Mouse (Mus musculus): ENCODE measurements around the gene Nfya.
A peak's percentile ranks its signal among the peaks of the same experiment; 100 is the strongest.

Nfya gene

DNA sequence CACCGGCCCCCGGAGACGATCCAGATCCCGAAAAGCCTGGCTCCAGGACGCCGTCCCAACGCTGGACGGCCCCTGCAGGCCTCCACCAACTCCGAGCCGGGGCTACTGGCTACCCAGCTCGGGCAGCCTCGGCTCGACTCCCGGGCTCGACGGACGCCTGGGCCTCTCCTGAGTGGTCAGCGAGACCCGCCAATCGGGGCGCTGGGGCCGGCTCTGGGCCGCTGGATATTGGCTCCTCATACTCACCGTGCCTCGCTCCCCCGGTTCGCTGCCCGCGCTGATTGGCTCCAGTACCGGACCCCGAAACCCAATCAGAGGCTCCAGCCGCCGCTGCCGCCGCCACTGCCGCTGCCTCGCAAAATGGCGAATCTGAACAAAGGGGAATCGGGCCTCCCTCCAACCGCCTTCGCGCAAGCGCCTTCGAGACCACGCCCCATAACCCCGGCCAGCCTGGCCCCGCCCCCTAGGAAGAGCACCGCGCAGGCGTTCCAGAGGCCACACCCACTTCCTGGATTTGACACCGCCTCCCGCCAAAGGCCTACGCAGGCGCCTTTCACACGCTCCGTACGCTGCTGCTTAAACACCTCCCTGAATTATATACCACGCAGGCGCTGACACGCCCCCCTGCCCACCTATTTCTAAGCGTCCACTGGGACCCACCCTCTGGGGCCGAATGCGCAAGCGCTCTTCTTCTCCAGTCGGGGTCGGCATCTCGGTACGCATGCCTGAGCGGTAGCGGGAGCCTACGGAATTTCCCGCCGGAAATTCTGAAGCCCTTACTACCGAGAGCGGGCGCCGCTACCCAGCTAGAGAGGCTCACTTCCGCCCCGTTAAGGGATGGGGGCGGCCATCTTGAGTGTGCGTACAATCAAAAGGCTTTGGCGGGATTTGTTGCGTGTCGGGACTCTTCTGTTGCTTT, at the start of gene Nfya, which contains the start of gene Oard1:
Gene Nfya (minus strand): TSS at position 527 of the 919 bp plus-strand sequence.
Gene Oard1 (plus strand): TSS at position 635 of the 919 bp plus-strand sequence.
- DNase-seq (ENCODE audit: low spot score in 2 of 2): peak; percentile 100

DNA sequence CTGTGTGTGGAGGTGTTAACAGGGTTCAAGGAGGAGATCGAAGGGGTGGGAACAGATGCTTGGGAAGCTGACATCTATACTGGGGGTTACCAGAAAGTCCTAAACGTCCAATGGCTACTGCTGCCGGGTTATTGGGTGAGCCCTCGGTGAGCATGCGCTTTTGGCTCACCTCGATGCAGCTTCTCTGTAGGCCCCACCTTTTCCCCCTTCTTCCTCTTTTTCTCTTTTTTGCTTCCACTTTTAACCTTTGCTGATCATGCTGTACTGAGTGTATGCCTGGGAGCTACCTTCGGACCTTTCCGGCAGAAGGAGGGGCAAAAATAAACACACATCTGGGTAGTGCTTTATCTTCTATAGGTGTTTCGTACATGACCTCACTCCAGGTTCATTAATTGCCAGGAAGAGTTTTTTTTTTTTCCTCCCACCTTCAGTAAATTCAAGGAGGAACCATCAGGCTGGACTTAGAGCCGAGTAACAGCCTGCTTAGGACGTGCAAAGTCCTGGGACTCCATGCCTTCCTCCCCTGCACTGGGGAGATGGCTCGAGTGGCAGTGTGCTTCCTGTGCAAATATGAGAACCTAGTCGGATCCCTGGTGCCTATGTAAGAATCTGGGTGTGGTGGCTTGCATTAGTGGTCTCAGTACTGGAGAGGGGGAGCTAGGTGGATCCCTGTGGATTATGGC, 48.4 kb upstream of the Nfya start:
- DNase-seq (ENCODE audit: low spot score in 2 of 2): no peak

DNA sequence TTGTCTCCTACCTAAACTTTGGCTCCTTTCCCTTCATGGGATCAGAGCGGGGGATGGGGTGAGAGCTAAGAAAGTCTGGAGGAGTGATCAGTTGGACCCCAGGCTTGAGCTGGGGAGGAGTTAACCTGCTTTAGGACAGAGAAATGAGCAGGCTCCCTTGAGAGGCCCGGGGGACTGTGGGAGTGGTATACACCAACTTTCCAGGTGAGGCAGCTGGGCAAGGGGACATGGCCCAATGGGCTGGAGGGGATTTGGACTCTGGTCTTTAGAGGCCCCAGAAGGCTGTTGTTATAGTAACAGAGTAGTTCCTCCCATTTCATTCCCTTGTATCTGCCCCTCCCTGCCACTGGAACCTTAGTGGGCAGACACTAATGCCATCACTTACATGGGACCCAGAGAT, 46.2 kb upstream of the Nfya start:
- DNase-seq (ENCODE audit: low spot score in 2 of 2): no peak

DNA sequence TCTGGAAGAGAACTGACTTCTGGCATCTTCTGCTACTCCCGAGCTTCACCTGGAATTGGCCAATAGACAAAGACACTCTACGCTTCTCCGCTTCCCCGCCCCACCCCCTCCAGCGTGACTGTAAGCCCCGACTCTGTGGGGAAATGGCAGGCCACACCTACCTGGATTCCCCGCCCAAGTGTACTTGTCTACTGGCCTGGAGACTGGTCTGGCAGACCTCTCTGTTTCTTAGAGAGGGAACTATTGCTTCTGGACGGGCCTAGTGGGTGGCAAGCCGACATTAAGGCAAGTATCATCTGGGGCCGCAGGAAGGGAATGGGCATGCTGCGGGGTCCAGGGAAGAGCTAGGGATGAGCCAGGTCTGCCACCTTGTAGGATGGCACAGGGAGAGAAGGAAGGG, 45.0 kb upstream of the Nfya start, which contains the start of gene Unc5cl:
Gene Unc5cl (plus strand): TSS at position 214 of the 400 bp plus-strand sequence.
- DNase-seq (ENCODE audit: low spot score in 2 of 2): no peak

DNA sequence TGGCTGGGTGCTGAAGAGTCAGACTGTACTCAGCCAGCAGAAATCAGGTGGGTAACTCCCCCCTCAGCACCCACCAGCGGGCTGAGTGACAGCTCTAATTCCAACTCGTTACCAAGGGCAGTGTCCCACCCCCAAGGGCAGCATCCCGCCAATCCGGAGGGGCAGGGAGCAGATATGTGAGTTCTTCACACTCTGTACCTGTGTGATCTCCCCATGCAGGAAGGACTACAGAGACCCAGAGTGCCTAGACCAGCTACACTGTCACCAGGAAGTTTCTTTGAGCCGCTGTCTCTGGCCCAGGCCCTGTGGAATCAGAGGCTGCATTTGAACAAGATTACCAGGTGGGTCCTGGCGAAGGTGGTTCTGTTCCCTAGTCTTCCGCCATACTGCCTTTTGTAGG, 44.5 kb upstream of the Nfya start:
- no peak for DNase-seq (ENCODE audit: low spot score in 2 of 2)

DNA sequence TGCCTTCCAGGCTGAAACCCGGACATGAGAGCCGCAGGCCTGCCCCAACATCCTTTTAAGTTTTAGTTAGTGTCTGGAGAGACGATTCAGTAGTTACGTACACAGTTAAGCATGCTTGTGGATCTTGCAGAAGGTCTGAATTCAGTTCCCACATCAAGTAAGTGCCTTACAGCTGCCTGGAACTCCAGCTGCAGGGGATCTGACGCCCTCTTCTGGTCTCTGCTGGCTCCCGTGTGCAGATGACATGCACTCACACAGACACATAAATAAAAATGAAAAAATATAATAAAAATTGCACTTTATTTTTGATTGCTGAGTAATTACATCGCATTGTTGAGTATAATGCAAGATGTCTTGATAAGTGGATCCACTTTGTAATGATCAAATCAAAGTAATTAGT, 43.8 kb upstream of the Nfya start:
- no peak for DNase-seq (ENCODE audit: low spot score in 2 of 2)

DNA sequence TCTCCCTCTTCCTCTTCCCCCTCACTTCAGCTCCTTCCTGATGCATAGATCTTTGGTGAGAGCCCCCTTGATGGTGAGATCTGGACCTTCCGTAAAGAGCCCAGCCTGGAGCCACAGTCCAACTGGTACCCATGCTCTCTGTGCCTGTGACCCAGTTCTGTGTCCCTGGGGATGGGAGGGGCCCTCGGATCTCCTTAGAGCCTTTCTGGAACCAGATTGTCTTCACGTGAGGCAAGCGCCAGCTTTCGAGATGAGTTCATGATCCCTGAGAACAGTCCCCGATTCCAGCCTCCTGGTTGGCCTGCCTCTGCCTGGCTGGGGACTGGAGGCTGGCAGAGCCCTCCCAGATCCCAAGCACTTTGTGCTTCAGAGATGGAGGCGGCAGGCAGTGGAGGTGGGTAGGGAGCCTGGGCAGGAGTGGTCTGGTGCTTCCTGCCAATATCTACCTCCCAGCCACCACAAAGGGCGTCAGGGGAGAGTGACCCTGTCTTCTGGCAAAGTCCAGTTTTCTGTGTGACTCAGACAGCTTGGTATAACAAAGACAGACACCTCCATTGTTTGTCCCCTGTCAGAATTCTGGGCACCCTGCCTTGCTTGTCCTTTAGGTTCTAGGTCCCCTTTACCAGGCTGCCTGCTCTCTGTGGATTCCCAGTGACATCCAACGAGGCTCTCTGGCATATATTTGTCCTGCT, 42.2 kb upstream of the Nfya start:
- DNase-seq (ENCODE audit: low spot score in 2 of 2): no peak

DNA sequence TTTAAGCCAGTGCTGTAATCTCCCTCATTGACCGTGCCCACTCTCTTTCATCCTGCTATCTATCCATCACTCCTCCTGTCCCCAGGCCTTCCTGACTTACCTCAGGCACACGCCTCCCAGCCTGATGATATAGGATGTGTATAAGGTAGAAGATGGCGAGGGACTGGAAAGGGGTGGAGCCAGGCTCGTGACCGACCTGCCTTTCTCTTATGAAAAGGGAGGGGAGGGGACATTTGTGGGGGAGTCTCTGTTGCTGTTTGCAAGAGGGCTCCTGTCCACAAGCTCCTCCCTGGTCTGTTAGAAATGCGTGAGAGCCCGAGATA, 41.6 kb upstream of the Nfya start, which contains the start of gene Tspo2:
Gene Tspo2 (minus strand): TSS at position 170 of the 323 bp plus-strand sequence.
- DNase-seq (ENCODE audit: low spot score in 2 of 2): no peak

DNA sequence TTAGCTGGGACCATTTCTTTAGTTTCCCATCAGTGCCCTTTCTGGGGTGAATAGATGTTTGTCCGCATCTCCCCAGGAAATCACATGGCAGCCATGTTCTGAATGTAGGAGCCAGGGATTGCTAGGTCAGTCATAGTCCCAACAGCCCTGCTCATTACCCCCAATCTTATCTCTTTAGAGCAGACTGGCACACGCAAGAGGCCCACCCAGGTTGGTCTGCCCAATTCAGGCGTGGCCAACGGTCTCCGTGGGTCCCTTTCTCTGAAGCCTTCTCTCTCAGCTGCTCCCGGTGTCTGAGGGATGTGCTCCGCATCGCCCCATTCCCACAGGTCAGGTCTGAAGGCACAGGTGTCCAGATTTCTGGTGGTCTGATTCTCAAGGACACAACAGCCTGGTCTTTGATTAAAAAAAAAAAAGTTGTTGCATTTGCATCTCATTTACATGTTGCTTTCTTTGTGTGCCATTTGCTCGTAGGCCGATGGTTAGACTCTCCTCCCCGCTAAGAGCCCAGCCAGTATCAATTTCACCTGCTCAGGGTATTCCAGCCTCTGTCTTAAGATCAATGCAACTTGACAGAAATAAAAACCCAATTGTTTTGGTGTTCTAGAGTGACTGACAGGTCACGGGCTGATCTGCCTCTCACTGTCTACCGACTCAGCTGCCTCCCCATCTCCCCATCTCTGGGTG, 41.1 kb upstream of the Nfya start:
- DNase-seq (ENCODE audit: low spot score in 2 of 2): no peak

DNA sequence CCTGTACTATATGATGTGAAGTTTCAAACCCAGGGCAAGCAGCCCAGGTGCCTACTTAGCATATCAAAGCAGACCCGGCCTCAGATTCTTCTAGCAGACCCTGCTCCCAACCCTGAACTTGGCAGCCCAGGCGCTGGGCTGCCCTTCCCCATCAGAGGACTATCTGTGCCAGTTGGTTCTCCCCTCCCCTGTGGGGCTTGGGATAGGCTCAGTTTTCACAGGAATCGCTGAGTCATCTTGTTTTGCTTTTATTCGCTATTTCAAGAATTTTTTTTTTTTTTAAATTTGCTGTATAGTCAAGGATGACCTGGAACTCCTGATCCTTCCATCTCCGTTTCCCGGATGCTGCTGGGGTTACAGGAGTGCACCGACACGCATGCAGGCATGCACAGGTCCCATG, 38.0 kb upstream of the Nfya start:
- no peak for DNase-seq (ENCODE audit: low spot score in 2 of 2)

DNA sequence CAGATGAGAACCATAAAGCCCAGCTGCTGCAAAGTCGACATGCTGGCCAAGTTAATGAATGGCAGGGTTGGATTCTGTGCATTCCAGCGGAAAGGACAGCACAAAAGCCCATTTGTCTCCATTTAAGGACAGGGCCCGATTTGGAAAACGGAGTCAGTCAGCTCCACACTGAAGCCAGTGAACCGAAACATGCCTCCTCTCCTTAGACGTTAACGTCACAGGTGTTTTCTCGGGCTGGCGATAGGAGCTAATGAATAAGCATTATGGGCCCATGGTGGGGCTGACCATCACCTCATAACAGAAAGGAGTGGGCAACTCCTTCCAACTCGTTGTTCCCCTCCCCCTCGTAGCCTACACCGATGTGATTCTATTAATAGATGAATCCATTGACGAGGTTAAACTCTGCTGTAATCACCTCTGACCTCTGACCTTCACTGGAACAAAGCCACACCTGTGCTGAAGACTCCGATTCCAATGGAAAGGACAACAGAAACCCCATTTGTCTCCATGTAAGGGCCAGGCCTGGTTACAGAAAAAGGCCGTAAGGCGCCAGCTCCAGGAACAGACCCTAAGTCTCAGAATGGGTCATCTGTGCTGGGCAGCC, 33.9 kb upstream of the Nfya start:
- no peak for DNase-seq (ENCODE audit: low spot score in 2 of 2)

DNA sequence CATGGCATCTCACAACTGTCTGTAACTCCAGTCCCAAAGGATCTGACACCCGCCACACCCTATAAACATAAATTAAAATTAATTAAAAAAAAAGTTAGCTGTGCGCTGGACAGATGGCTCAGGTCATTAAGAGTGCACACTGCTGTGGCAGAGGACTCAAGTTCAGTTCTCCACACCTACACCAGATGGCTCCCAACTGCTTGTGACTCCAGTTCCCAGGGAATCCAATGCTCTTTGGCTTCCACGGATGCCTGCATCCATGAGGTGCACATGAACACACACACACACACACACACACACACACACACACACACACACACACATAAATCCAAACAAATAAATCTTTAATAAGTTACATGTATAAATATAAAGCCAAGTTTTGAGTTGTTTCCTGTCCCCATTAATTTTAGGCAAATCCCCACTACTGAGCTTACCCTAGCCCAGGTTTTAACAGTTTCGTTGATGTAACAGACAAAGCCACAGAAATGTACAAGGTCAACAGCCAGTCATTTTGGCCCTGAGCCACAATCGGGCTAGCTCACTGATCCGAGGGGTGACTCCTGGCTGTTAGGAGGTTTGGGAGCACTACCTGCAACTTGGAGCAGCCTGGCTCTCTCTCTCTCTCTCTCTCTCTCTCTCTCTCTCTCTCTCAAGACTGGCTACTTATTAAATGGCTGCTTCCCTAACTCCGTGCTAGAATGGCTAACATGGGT, 33.2 kb upstream of the Nfya start:
- no peak for DNase-seq (ENCODE audit: low spot score in 2 of 2)

DNA sequence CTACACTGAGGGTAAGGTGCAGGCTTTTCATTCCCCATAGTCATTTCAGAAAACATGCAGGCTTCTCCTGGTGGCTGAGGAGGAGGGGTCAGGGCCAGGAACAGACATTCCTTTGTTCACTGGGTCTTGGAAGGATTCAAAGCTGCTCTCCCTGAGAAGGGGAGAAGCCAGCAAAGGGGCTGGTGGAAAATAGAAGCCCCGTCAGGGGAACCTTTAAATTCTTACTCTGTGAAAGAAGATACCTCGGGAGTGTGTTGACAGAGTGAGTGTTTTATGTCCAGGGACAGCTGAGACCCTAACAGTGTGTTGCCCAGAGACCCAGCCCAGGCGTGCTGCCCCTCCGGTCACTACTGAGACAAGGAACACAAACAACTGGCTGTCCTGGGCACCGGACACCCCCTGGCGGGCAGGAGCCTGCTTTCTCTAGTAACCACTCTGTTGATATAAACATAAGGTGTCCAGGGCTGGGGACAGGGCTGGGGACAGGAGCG, 27.8 kb upstream of the Nfya start:
- no peak for DNase-seq (ENCODE audit: low spot score in 2 of 2)

DNA sequence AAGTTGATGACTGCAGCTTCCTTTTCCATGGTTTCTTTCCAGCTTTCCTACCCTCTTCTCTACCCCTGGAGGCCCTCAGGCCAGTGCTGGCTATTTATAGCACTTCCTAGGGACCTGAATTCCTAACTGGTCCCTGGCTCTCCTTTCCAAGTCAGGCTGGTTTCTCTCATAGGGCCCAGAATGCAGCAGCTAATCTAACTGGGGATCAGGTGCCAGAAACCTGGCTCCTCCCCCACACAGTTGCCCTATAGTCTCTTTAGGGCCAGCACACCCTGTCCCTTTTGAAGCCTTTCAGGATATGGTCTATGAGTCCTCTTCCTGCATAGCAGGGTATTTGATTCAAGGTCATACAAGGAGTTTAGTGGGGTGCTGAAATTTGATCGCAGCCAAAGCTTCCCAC, 26.8 kb upstream of the Nfya start:
- DNase-seq (ENCODE audit: low spot score in 2 of 2): no peak

DNA sequence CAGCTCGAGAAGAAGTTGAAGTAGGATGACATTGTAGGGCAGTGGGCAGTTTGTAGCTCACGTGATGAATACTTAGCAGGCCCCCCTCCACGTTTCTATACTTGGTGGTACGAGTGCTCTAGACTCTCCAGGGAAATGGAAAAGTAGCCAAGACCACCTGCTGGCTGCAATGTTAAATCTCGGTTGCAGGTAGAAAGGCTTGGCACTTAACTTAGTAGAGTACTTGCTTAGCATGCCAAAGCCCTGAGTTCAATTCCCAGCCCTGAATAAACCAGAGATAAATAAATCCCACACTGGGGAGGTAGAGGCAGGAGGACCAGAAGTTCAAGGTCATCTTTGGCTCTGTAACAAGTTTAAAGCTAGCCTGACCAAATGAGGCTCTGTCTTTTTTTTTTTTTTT, 24.8 kb upstream of the Nfya start:
- DNase-seq (ENCODE audit: low spot score in 2 of 2): no peak

DNA sequence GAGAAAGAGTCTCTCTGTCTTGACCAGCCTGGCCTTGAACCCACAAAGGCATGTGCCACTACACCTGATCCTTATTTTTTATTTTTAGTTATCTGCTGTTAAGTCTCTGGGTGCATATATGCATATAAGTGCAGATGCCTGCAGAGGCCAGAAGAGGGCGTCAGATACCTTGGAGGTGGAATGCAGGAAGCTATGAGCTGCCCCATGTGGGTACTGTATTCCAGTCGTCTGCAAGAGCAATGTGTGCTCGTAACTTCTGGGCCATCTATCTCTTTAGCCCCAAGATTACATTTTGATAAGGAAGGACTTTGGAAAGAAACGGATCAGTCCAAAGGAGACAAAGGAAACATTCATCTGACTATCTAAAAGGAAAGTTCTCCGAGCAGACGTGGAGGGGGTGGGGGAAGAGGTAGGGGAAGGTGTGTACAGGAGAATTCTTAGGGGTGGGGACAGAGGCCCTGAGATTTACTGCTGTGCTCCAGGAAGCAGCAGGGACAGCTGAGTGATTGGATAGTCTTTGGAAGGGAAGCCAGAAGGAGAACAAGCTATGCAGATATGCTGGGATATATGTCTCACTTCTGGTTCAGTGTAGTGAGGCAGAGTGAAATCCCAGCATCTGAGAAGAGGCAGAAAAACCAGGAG, 24.1 kb upstream of the Nfya start:
- no peak for DNase-seq (ENCODE audit: low spot score in 2 of 2)

DNA sequence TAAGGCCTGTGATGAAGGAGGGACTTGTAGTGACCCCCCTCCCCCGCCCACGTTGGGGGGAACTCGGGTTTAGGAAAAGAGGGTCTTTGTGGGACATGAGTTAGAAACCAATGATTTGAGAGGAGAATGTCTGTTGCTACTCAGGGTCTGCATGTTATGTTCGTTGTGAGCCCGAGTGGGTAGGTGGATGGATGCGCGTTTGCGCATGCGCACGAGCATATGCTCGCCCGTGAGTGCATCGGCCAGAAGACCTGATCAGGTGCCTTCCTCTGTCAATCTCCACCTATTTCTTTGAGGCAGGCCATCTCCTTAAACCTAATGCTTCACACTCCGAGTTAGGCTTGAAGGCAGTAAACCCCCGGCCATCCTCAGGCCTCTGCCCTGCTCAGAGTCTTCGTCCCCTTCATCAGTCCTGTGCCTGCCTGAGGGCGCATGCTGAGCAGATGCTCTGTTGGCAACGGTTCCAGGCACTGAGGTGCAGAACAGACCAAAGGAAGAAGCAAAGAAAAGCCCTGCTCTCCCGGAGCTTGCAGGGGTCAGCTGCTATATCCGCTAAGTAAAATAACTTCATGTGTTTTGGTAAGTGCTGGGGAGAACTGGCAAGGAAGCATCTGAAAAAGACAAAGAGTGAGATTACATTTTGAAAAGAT, 23.4 kb upstream of the Nfya start:
- DNase-seq (ENCODE audit: low spot score in 2 of 2): no peak

DNA sequence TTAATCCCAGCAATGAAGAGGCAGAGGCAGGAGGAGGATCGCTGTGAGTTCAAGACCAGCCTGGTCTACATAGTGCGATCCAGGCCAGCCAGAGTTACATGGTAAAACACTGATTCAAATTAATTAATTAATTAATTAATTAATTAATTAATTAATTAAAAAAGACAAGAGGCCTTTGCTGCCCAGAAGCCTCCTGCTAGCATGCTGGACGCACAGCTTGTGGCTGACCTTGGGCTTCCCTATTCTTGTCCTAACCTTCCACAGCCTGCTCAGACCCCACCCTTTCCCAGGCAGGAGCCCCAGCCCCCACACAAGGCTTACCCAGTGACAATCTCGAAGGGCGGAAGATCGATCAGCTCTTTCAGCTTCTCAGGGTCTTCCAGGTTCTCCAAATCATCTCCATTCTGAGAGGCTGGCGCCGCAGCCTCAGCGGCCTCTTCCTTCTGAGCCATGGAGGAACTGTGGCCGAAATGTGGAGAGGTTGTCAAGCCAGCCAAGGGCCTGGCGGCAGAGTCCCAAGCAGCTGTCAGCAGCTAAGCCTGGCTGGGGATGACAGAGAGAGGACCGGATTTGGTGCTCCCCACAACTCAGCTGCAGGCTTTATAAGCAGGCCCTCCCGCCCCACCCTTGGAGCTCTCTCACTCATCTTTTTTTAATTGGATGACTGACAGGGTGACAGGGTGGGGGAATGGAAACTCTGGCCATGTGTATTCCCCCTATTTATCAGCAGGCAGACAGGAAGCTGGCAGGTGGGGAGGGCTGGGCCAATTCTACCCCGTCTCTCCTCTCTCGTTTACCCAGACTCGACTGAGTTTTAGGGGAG, 22.7 kb upstream of the Nfya start, which contains the start of gene Apobec2:
Gene Apobec2 (minus strand): TSS at position 773 of the 823 bp plus-strand sequence.
- no peak for DNase-seq (ENCODE audit: low spot score in 2 of 2)

DNA sequence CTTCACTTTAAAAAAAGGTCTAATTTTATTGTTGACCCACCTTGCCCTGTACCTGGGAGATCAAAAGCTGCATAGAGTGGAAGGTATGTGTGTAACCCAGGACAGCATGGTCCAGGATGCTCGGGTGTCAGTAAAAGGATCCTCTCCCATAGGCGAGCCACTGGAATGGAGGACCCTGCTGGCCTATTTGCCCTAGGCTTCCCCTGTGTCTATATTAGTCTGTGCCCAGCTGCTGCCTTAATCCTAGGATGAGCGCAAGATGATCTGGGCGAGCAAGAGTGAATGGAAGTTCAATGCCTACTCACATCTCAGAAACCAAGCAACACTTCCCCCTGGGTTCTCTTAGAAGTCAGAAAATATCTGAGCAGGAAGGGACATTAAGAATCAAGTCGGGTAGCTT, 21.3 kb upstream of the Nfya start:
- no peak for DNase-seq (ENCODE audit: low spot score in 2 of 2)
